Mouse (Mus musculus): Measurements from ENCODE around the gene Sapcd1. TPM values are rescaled to one million over a fixed set of nuclear protein-coding genes. Genes with fewer than 3 reads are reported as not detected.

The Sapcd1 gene
- polyA plus RNA-seq, 1 experiment, result 0.14 TPM

- Histone ChIP-seq H3K79me2 (ENCODE audit: control insufficient read depth, insufficient read depth) (peaks cover 6% of the 10 kb centered on the region), H3K36me3 (ENCODE audit: control insufficient read depth, insufficient read depth) (peaks cover 16% of the 10 kb centered on the region), H3K4me3 (no peak overlapping the region)
These were observed 33.0 kb upstream of the Sapcd1 start for GRCm38 (mm10) chr17:35060737-35061297.

GRCm38 (mm10) chr17:35060071-35060470, 32.3 kb upstream of the Sapcd1 start:
- peak overlapping the region; percentile 65 for H3K4me3 ChIP-seq

More at GRCm38 (mm10) chr17:35060737-35061297, 33.0 kb upstream of the Sapcd1 start:
- Histone ChIP-seq H3ac (ENCODE audit: control insufficient read depth, insufficient read length) (no peak overlapping the region), H3K4me2 (ENCODE audit: low read depth) (no peak overlapping the region), H3K27me3 (ENCODE audit: control insufficient read depth, insufficient read depth, insufficient read length) (no peaks in the 10 kb centered on the region)
- TF ChIP-seq MYOD1 (IDR thresholded peaks at IDR 0.05; ENCODE audit: control insufficient read depth in 1 of 3, insufficient read length in 2 of 3, low read depth in 2 of 3), result no peak
- no peak for TF ChIP-seq TCF3 (IDR thresholded peaks at IDR 0.05; ENCODE audit: insufficient read length, low read depth)
- TF ChIP-seq REST (IDR thresholded peaks at IDR 0.05; ENCODE audit: insufficient read depth, insufficient read length), result no peak
- TF ChIP-seq USF1 (IDR thresholded peaks at IDR 0.05; ENCODE audit: low read depth), result no peak
- no peak for TF ChIP-seq E2F4 (IDR thresholded peaks at IDR 0.05; ENCODE audit: insufficient read depth)
- no peak for TF ChIP-seq CEBPB (IDR thresholded peaks at IDR 0.05; ENCODE audit: insufficient read depth, poor library complexity, severe bottlenecking)
- no peak for TF ChIP-seq POLR2AphosphoS2 (IDR thresholded peaks at IDR 0.05; ENCODE audit: insufficient read length, low read depth)
- no peak for TF ChIP-seq TCF12 (IDR thresholded peaks at IDR 0.05; ENCODE audit: insufficient read depth, poor library complexity, severe bottlenecking)
- TF ChIP-seq SRF (IDR thresholded peaks at IDR 0.05; ENCODE audit: control insufficient read depth, insufficient read length, low read depth), result no peak
- no peak for TF ChIP-seq MYOG (IDR thresholded peaks at IDR 0.05; ENCODE audit: control insufficient read depth in 1 of 3, insufficient read depth in 1 of 3, insufficient read length in 2 of 3, low read depth in 2 of 3)
- TF ChIP-seq POLR2A (IDR thresholded peaks at IDR 0.05; ENCODE audit: insufficient read length, low read depth), result no peak
- TF ChIP-seq MAX (IDR thresholded peaks at IDR 0.05; ENCODE audit: low read depth), result no peak

GRCm38 (mm10) chr17:35058911-35059892, 31.4 kb upstream of the Sapcd1 start, which contains the start of gene Ddah2:
Ddah2 (plus strand) TSS chr17:35059035.
- H3K27me3 ChIP-seq (ENCODE audit: control insufficient read depth, insufficient read depth, insufficient read length), result no peaks in the 10 kb centered on the region

More at GRCm38 (mm10) chr17:35060071-35060470, 32.3 kb upstream of the Sapcd1 start:
- TF ChIP-seq MAX (IDR thresholded peaks at IDR 0.05; ENCODE audit: low read depth), result no peak
- Histone ChIP-seq H3K79me2 (ENCODE audit: control insufficient read depth, insufficient read depth) (peaks cover 7% of the 10 kb centered on the region), H3K27me3 (ENCODE audit: control insufficient read depth, insufficient read depth, insufficient read length) (no peaks in the 10 kb centered on the region), H3ac (ENCODE audit: control insufficient read depth, insufficient read length) (no peak overlapping the region), H3K4me2 (ENCODE audit: low read depth) (peak overlapping the region; percentile 72), H3K36me3 (ENCODE audit: control insufficient read depth, insufficient read depth) (peaks cover 21% of the 10 kb centered on the region)

DNA sequence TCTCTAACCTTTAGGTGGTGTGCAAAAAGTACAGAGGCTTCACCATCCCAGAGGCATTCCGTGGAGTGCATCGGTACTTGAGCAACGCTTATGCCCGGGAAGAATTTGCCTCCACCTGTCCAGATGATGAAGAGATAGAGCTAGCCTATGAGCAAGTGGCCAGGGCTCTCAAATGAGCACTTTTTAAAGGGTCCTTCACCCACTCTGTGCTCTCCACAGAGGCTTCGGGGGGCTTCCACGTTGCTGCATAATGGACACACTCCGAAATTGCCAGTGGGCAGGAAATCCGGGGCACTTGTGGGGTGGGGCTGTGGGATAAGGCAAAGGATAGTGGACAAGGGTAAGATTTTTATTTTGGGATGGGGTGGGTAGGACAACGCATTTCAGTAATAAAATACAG, 30.5 kb upstream of the Sapcd1 start:
- H3K36me3 ChIP-seq (ENCODE audit: control insufficient read depth, insufficient read depth), result peaks cover 35% of the 10 kb centered on the region
- no peak overlapping the region for H3ac ChIP-seq (ENCODE audit: control insufficient read depth, insufficient read length)
- peak overlapping the region; percentile 65 for H3K4me3 ChIP-seq
- no peak for TF ChIP-seq POLR2A (IDR thresholded peaks at IDR 0.05; ENCODE audit: insufficient read length, low read depth)
- no peak for TF ChIP-seq TCF12 (IDR thresholded peaks at IDR 0.05; ENCODE audit: insufficient read depth, poor library complexity, severe bottlenecking)
- TF ChIP-seq POLR2AphosphoS2 (IDR thresholded peaks at IDR 0.05; ENCODE audit: insufficient read length, low read depth), result no peak
- TF ChIP-seq USF1 (IDR thresholded peaks at IDR 0.05; ENCODE audit: low read depth), result no peak
- TF ChIP-seq TCF3 (IDR thresholded peaks at IDR 0.05; ENCODE audit: insufficient read length, low read depth), result no peak
- no peak for TF ChIP-seq REST (IDR thresholded peaks at IDR 0.05; ENCODE audit: insufficient read depth, insufficient read length)
- no peak for TF ChIP-seq MYOG (IDR thresholded peaks at IDR 0.05; ENCODE audit: control insufficient read depth in 1 of 3, insufficient read depth in 1 of 3, insufficient read length in 2 of 3, low read depth in 2 of 3)
- no peak for TF ChIP-seq MAX (IDR thresholded peaks at IDR 0.05; ENCODE audit: low read depth)
- no peak for TF ChIP-seq CEBPB (IDR thresholded peaks at IDR 0.05; ENCODE audit: insufficient read depth, poor library complexity, severe bottlenecking)
- TF ChIP-seq SRF (IDR thresholded peaks at IDR 0.05; ENCODE audit: control insufficient read depth, insufficient read length, low read depth), result no peak
- no peak for TF ChIP-seq E2F4 (IDR thresholded peaks at IDR 0.05; ENCODE audit: insufficient read depth)
- TF ChIP-seq MYOD1 (IDR thresholded peaks at IDR 0.05; ENCODE audit: control insufficient read depth in 1 of 3, insufficient read length in 2 of 3, low read depth in 2 of 3), result no peak
- peaks cover 19% of the 10 kb centered on the region for H3K79me2 ChIP-seq (ENCODE audit: control insufficient read depth, insufficient read depth)
- no peaks in the 10 kb centered on the region for H3K27me3 ChIP-seq (ENCODE audit: control insufficient read depth, insufficient read depth, insufficient read length)
- peak overlapping the region; percentile 72 for H3K4me2 ChIP-seq (ENCODE audit: low read depth)

More at GRCm38 (mm10) chr17:35058911-35059892, 31.4 kb upstream of the Sapcd1 start, which contains the start of gene Ddah2:
- peak within 1 kb of the TSS; percentile 11 for H3ac ChIP-seq (ENCODE audit: control insufficient read depth, insufficient read length)
- peak within 1 kb of the TSS; percentile 65 for H3K4me3 ChIP-seq
- H3K36me3 ChIP-seq (ENCODE audit: control insufficient read depth, insufficient read depth), result peaks cover 27% of the 10 kb centered on the region
- peaks cover 11% of the 10 kb centered on the region for H3K79me2 ChIP-seq (ENCODE audit: control insufficient read depth, insufficient read depth)
- TF ChIP-seq MYOD1 (IDR thresholded peaks at IDR 0.05; ENCODE audit: control insufficient read depth in 1 of 3, insufficient read length in 2 of 3, low read depth in 2 of 3) (peak in 2 of 3 experiments; percentile 71 to 86), SRF (IDR thresholded peaks at IDR 0.05; ENCODE audit: control insufficient read depth, insufficient read length, low read depth) (no peak), TCF12 (IDR thresholded peaks at IDR 0.05; ENCODE audit: insufficient read depth, poor library complexity, severe bottlenecking) (no peak), CEBPB (IDR thresholded peaks at IDR 0.05; ENCODE audit: insufficient read depth, poor library complexity, severe bottlenecking) (no peak), USF1 (IDR thresholded peaks at IDR 0.05; ENCODE audit: low read depth) (no peak), MYOG (IDR thresholded peaks at IDR 0.05; ENCODE audit: control insufficient read depth in 1 of 3, insufficient read depth in 1 of 3, insufficient read length in 2 of 3, low read depth in 2 of 3) (peak in 2 of 3 experiments; percentile 74 to 87), REST (IDR thresholded peaks at IDR 0.05; ENCODE audit: insufficient read depth, insufficient read length) (no peak), POLR2A (IDR thresholded peaks at IDR 0.05; ENCODE audit: insufficient read length, low read depth) (peak; percentile 82), POLR2AphosphoS2 (IDR thresholded peaks at IDR 0.05; ENCODE audit: insufficient read length, low read depth) (peak; percentile 99)
- H3K4me2 ChIP-seq (ENCODE audit: low read depth), result peak within 1 kb of the TSS; percentile 72

Data from myocyte (in vitro differentiated cells).